9 mouse cellular contexts compared by ENCODE assay signal in genomic region chr12:30142085-30142484, GRCm38 (mm10). TPM values are rescaled to one million over a fixed set of nuclear protein-coding genes. Genes with fewer than 3 reads are reported as not detected.
DNase-seq lines count a peak whose midpoint lies in the region; ATAC-seq and TF ChIP-seq lines count a peak whose summit lies in the region.
"Had no signal": no experiment of that assay in that cellular context is flagged by ENCODE, and none has a peak within 500 bp of the region (broad histone marks: within the 10 kb centered on the region; RNA-seq: fewer than 3 reads in every experiment).

No protein-coding gene starts in this region.

- in situ Hi-C loops in CH12.LX (cut with MboI; ENCODE audit: low pct_ligation_motif_present, low pct_unique_long_range_greater_than_20kb, low sequenced_read_pairs), result loop anchor here (25.0 kb wide), 1 partner anchor 445 kb away; the partner anchor contains the start of gene Tmem18

- TF ChIP-seq CTCF in CH12.LX (conservative IDR thresholded peaks at IDR 0.05 in 1 of 2, IDR thresholded peaks at IDR 0.05 in 1 of 2; ENCODE audit: low read depth in 2 of 2, low read length in 2 of 2), result peak; percentile 33 to 66; a peak in 3 of 4 replicates

- no peaks in the 10 kb centered on the region for H3K4me1 ChIP-seq in hindbrain, embryonic 10.5 days (replicated peaks)
- H3K4me1 ChIP-seq in hindbrain, embryonic 12.5 days, result no peaks in the 10 kb centered on the region
- H3K4me1 ChIP-seq in CH12.LX (ENCODE audit: control insufficient read depth in 1 of 2, insufficient read depth in 2 of 2), result no peaks in the 10 kb centered on the region

- H3K27ac ChIP-seq in hindbrain, embryonic 10.5 days, result no peak overlapping the region
- H3K27ac ChIP-seq in hindbrain, embryonic 12.5 days, result no peak overlapping the region
- no peak overlapping the region for H3K27ac ChIP-seq in CH12.LX (ENCODE audit: insufficient read depth, low read depth)
- H3K27ac ChIP-seq: macrophage had no signal

- no peak for ATAC-seq in hindbrain, embryonic 12.5 days (ENCODE audit: low FRiP score)

- no peaks in the 10 kb centered on the region for H3K27me3 ChIP-seq in hindbrain, embryonic 10.5 days (ENCODE audit: insufficient read depth, poor library complexity, severe bottlenecking)
- H3K27me3 ChIP-seq in hindbrain, embryonic 12.5 days, result no peaks in the 10 kb centered on the region
- no peaks in the 10 kb centered on the region for H3K27me3 ChIP-seq in CH12.LX (replicated peaks)

- no peak overlapping the region for H3K4me2 ChIP-seq in hindbrain, embryonic 12.5 days (replicated peaks)
- H3K4me2 ChIP-seq in CH12.LX (ENCODE audit: insufficient read depth, low read depth, poor library complexity, severe bottlenecking), result no peak overlapping the region

- no peak overlapping the region for H3K4me3 ChIP-seq in hindbrain, embryonic 10.5 days
- no peak overlapping the region for H3K4me3 ChIP-seq in hindbrain, embryonic 12.5 days
- no peak overlapping the region for H3K4me3 ChIP-seq in CH12.LX (replicated peaks in 1 of 3; ENCODE audit: low read depth in 2 of 3, low read length in 2 of 3, poor library complexity in 1 of 3)

- TF ChIP-seq RAD21 in CH12.LX (IDR thresholded peaks at IDR 0.05; ENCODE audit: low read depth, low read length), result peak; percentile 52

- no peaks in the 10 kb centered on the region for H3K9me3 ChIP-seq in hindbrain, embryonic 10.5 days
- H3K9me3 ChIP-seq in hindbrain, embryonic 12.5 days (replicated peaks), result no peaks in the 10 kb centered on the region
- no peaks in the 10 kb centered on the region for H3K9me3 ChIP-seq in CH12.LX (replicated peaks; ENCODE audit: low read length)

- 71% methylated on average over 3 of the region's 3 CpGs for WGBS in hindbrain, embryonic 10.5 days
- WGBS in hindbrain, embryonic 12.5 days, result 72% methylated on average over 3 of the region's 3 CpGs

- H3K9ac ChIP-seq in hindbrain, embryonic 12.5 days, result no peak overlapping the region
- no peak overlapping the region for H3K9ac ChIP-seq in CH12.LX (ENCODE audit: insufficient read depth, low read depth)

- H3K36me3 ChIP-seq in hindbrain, embryonic 10.5 days, result no peaks in the 10 kb centered on the region
- H3K36me3 ChIP-seq in hindbrain, embryonic 12.5 days, result no peaks in the 10 kb centered on the region
- no peaks in the 10 kb centered on the region for H3K36me3 ChIP-seq in CH12.LX (replicated peaks in 1 of 2; ENCODE audit: control insufficient read depth in 1 of 2, insufficient read depth in 1 of 2, low read length in 1 of 2)

- no peak for TF ChIP-seq EP300 in CH12.LX (IDR thresholded peaks at IDR 0.05; ENCODE audit: low read length)

- no peak for TF ChIP-seq POLR2A in CH12.LX (IDR thresholded peaks at IDR 0.05; ENCODE audit: low read depth, low read length)

- peak; percentile 4 for DNase-seq in hindbrain, embryonic 10.5 days (ENCODE audit: low spot score)
- DNase-seq in CH12.LX (ENCODE audit: extremely low read depth), result peak; percentile 71
- DNase-seq in adrenal gland, adult 8-10 months, result peak; percentile 18
- peak; percentile 19 to 55 for DNase-seq in layer of hippocampus, adult 18-20 months (ENCODE audit: low spot score in 2 of 2)
- DNase-seq in thymus, postnatal 0 days (ENCODE audit: low spot score), result no peak
- no peak for DNase-seq in spleen, postnatal 14 days (ENCODE audit: low spot score in 2 of 2)
- no peak for DNase-seq in natural killer cell, adult 2 months (ENCODE audit: low spot score in 2 of 2)

- dilution Hi-C loops in CH12.LX (cut with MboI; ENCODE audit: extremely low pct_ligation_motif_present, extremely low pct_unique_long_range_greater_than_20kb, low sequenced_read_pairs), result no loop called here

- no peaks in the 10 kb centered on the region for H3K79me2 ChIP-seq in CH12.LX (replicated peaks; ENCODE audit: control insufficient read depth, extremely low read depth, insufficient read depth, poor library complexity, severe bottlenecking)

TF ChIP-seq in CH12.LX, 34 proteins besides CTCF, POLR2A, EP300 and RAD21:
- TF ChIP-seq POLR2AphosphoS2 (IDR thresholded peaks at IDR 0.05; ENCODE audit: low read depth, low read length), result no peak
- TF ChIP-seq KAT2A (IDR thresholded peaks at IDR 0.05; ENCODE audit: insufficient replicate concordance, low read length), result no peak
- peak; percentile 61 for TF ChIP-seq SMC3 (IDR thresholded peaks at IDR 0.05; ENCODE audit: low read depth, low read length)
- TF ChIP-seq SIN3A (IDR thresholded peaks at IDR 0.05; ENCODE audit: low read length), result no peak
- no peak for TF ChIP-seq USF1 (IDR thresholded peaks at IDR 0.05; ENCODE audit: low read depth, low read length)

RNA-seq across cellular contexts. Expression of gene Tpo, which starts 9.7 kb away (rescaled TPM):
- not detected in 2 replicates for polyA plus RNA-seq in hindbrain, embryonic 10.5 days (2016; fragmentation: Nextera tagmentation; extraction: Ambion mirVana)
- polyA plus RNA-seq in hindbrain, embryonic 12.5 days (2016; fragmentation: Nextera tagmentation; extraction: Ambion mirVana), result not detected in 2 replicates
- total RNA-seq in CH12.LX (2012; rRNA removed) (not detected in 2 replicates), CH12.LX (2014; rRNA removed) (not detected in 2 replicates)
- not detected in 2 replicates for polyA plus RNA-seq in CH12.LX (2012; ENCODE audit: insufficient read length, low read depth)
- total RNA-seq in adrenal gland, adult 8-10 months (2022), result under 1 TPM in 3 of 4 experiments, not detected in 1; 0.13 to 0.25 (median 0.21) TPM
- total RNA-seq in layer of hippocampus, adult 18-20 months (2021), result under 1 TPM; 0.10 to 0.43 TPM
- not detected in 2 replicates for polyA plus RNA-seq in thymus, postnatal 0 days (2015; fragmentation: Nextera tagmentation; extraction: Ambion mirVana)
- polyA plus RNA-seq: macrophage had no signal

Comparison
In these comparisons a context has a peak if more than half of its experiments do, and no peak if none do; other contexts are left out.
1. DNase-seq: peak in hindbrain, embryonic 10.5 days (single experiment), CH12.LX (single experiment), adrenal gland, adult 8-10 months (single experiment) and layer of hippocampus, adult 18-20 months (2 of 2); none in thymus, postnatal 0 days (single experiment), spleen, postnatal 14 days (0 of 2) and natural killer cell, adult 2 months (0 of 2).